Mouse (Mus musculus) limb, embryonic 14.5 days (tissue): ENCODE measurements at regions not wholly inside any gene's neighbourhood (a gene's known extent, or its start where the extent isn't known, plus 50 kb on each side); places are given as distances from the start of the nearest gene placed in this dataset.
A peak's percentile ranks its signal among the peaks of the same experiment; 100 is the strongest.

ENCODE experiments used
- ATAC-seq: fragments of 200-750 bp; cut with Nextera tagmentation; 2 replicates; pipeline ENCODE4 v1.8.0; 2017; ENCODE audit warnings: low read depth, moderate number of reproducible peaks, moderate TSS enrichment; ENCODE audit not compliant: low FRiP score
- DNase-seq: peaks from one replicate; pipeline ENCODE4 v3.0.0-alpha.2; 2015; ENCODE audit warnings: low spot score
- H3K27ac ChIP-seq: fragments of 300-500 bp; sonication (generic); replicated peaks from 2 replicates; pipeline ENCODE4 v1.5.1; 2014; ENCODE audit warnings: low read depth, mild to moderate bottlenecking, low read length, moderate library complexity, mixed read lengths
- H3K27me3 ChIP-seq: fragments of 300-500 bp; sonication (generic); 2 replicates; pipeline ENCODE4 v1.6.1; 2014; ENCODE audit warnings: low read length, mixed read lengths; ENCODE audit not compliant: control insufficient read depth, insufficient read depth
- H3K36me3 ChIP-seq: fragments of 300-500 bp; sonication (generic); 2 replicates; pipeline ENCODE4 v1.6.1; 2014; ENCODE audit warnings: mild to moderate bottlenecking, low read length, moderate library complexity, mixed read lengths; ENCODE audit not compliant: control insufficient read depth, insufficient read depth
- H3K4me1 ChIP-seq: fragments of 300-500 bp; sonication (generic); 2 replicates; pipeline ENCODE4 v1.6.1; 2014; ENCODE audit warnings: antibody characterized with exemption, low read length, mixed read lengths; ENCODE audit not compliant: control insufficient read depth, insufficient read depth
- H3K4me2 ChIP-seq: fragments of 300-500 bp; sonication (generic); replicated peaks from 2 replicates; pipeline ENCODE4 v1.6.1; 2014; ENCODE audit warnings: low read depth, mild to moderate bottlenecking, low read length, moderate library complexity; ENCODE audit not compliant: severe bottlenecking
- H3K4me3 ChIP-seq: fragments of 300-500 bp; sonication (generic); replicated peaks from 2 replicates; pipeline ENCODE4 v1.5.1; 2014; ENCODE audit warnings: low read length
- H3K9ac ChIP-seq: fragments of 300-500 bp; sonication (generic); 2 replicates; pipeline ENCODE4 v1.6.1; 2014; ENCODE audit warnings: mild to moderate bottlenecking, low read depth, low read length, moderate library complexity; ENCODE audit not compliant: severe bottlenecking
- H3K9me3 ChIP-seq: fragments of 300-500 bp; sonication (generic); 2 replicates; pipeline ENCODE4 v1.6.1; 2016; ENCODE audit warnings: low read length; ENCODE audit not compliant: control insufficient read depth
- POLR2A ChIP-seq: fragments of 200-500 bp; IDR thresholded peaks from 2 replicates; pipeline ENCODE4 v1.8.0; 2012; ENCODE audit warnings: inconsistent platforms, mild to moderate bottlenecking, moderate library complexity, borderline replicate concordance; ENCODE audit not compliant: insufficient read depth, insufficient read length; ENCODE audit errors: extremely low read depth
- WGBS: fragments of 180-500 bp; shearing (Covaris S2); extraction: QIAGEN DNeasy Blood & Tissue Kit; methylation state at CpG from one replicate; pipeline ENCODE4 v1.1.7; 2014; 5-methylcytosine and 5-hydroxymethylcytosine counted together

DNA sequence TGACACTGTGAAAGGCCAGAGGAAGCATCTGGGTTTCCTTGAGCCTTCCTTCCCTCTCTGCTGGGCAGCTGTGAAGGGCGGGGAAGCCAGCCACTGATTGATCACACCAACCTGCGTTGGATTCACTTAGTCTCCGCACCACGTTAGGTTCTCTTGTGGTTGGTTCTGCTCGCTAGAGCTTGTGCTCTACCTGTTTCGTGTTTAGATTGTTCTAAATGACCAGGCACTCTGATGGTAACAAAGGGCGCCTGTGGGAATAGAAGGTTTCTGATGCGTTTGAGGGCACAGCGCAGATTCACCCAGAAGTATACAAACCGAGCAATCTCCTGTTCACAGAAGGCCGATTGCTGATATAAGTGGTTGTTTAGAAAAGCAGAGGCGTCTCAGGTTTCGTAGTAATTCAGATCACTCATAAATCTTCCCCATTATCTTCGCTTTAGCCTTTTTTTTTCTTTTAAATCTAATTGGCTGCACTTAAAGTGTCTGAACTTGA is 84.5 kb upstream of the Map3k1 start:
- H3K9ac ChIP-seq: no peak overlapping the region
- 9% methylated on average over 14 of the region's 14 CpGs for WGBS
- H3K4me2 ChIP-seq: no peak overlapping the region
- 0 out of 2 replicates have a peak, but pooled peaks cover 2% of the 10 kb centered on the region for H3K4me1 ChIP-seq
- H3K27me3 ChIP-seq: no peaks in the 10 kb centered on the region
- H3K36me3 ChIP-seq: no peaks in the 10 kb centered on the region
- ATAC-seq (no peak), DNase-seq (no peak)
- TF ChIP-seq POLR2A: no peak
- no peaks in the 10 kb centered on the region for H3K9me3 ChIP-seq
- no peak overlapping the region for H3K4me3 ChIP-seq
- no peak overlapping the region for H3K27ac ChIP-seq

DNA sequence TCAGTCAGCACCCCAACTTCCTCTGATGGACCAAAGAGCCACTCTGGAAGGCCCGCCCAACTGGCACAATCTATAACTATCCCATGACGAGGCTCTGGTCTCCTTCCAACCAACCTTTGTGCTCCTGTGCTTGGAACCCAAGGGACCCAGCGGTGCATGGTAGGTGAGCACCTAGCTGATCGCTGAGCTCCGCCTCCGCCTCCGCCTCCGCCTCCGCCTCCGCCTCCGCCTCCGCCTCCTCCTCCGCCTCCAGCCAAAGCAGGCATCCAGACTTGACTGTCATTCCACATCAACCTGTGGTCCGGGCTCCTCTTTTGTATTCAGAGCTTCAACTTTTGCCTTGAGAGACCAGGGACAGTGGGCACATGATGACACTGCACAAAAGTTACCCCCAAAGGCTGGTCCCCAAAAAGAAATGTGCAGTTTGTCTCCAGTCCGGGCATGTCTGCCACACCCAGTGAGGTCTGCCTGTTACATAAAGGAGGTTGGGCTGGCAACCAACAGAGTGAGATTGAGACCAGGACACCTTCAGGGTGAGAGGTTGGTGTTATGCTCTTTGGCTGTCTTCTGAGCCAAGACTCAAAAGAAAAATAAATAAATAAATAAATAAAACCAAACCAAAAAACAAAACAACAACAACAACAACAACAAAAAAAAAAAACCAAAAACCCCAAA is 86.1 kb upstream of the Map3k1 start:
- DNase-seq: no peak
- no peak for TF ChIP-seq POLR2A
- H3K9me3 ChIP-seq: no peaks in the 10 kb centered on the region
- no peak overlapping the region for H3K27ac ChIP-seq
- no peaks in the 10 kb centered on the region for H3K27me3 ChIP-seq
- WGBS: 45% methylated on average over 15 of the region's 15 CpGs
- ATAC-seq: no peak
- no peak overlapping the region for H3K9ac ChIP-seq
- H3K4me1 ChIP-seq: 0 out of 2 replicates have a peak, but pooled peaks cover 2% of the 10 kb centered on the region
- H3K36me3 ChIP-seq: no peaks in the 10 kb centered on the region
- peak overlapping the region; percentile 26; the same call in 1 of the 2 replicates for H3K4me2 ChIP-seq
- H3K4me3 ChIP-seq: no peak overlapping the region

DNA sequence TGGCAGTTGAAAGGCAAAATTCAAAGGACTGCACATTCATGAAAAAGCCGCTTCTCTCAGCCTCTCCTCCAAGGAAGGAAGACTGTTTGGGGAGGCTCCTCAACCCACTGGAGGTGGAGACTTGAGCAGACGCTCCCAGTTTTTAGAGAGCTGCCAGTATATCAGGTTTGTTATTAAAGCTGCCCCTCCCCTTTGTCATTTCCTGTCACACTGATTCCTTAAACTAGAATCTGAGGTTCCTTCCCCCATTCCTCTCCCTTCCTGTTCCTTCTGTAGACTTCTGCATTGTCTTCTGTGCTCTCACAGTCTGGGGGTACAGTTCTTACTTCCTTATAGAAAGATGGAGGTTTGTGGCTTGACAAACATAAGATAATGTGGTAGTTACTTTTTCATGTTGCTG is 87.5 kb upstream of the Map3k1 start:
- Histone ChIP-seq H3K27ac (no peak overlapping the region), H3K4me3 (no peak overlapping the region), H3K9me3 (no peaks in the 10 kb centered on the region), H3K4me1 (0 out of 2 replicates have a peak, but pooled peaks cover 2% of the 10 kb centered on the region), H3K27me3 (no peaks in the 10 kb centered on the region), H3K4me2 (no peak overlapping the region), H3K9ac (no peak overlapping the region), H3K36me3 (no peaks in the 10 kb centered on the region)
- ATAC-seq (no peak), DNase-seq (no peak)
- 30% methylated on average over 2 of the region's 2 CpGs for WGBS
- TF ChIP-seq POLR2A: no peak

DNA sequence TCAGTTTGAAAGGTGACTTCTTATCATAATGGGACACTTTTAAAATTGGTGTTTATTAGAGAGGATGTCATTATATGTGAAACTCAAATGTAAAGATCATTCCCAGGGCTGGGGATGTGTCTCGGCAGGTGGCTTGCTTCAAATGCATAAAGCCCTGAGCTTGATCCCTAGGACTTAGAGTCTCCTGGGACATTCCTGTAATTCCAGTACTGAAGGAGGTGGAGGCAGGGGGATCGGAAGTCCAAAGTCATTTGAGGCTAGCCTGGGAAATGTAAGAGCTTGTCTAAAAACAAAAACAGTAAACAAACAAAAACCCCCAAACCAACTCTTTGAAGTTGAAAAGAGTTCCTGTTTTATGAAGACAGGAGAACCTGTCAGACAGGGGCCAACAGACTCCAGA is 94.6 kb upstream of the Map3k1 start:
- no peak overlapping the region for H3K4me2 ChIP-seq
- no peaks in the 10 kb centered on the region for H3K36me3 ChIP-seq
- H3K9me3 ChIP-seq: no peaks in the 10 kb centered on the region
- H3K9ac ChIP-seq: no peak overlapping the region
- DNase-seq (no peak), ATAC-seq (no peak)
- WGBS: 51% methylated on average over 2 of the region's 2 CpGs
- H3K27ac ChIP-seq: no peak overlapping the region
- TF ChIP-seq POLR2A: no peak
- no peak overlapping the region for H3K4me3 ChIP-seq
- H3K27me3 ChIP-seq: no peaks in the 10 kb centered on the region
- peaks cover 5% of the 10 kb centered on the region; the same call in 1 of the 2 replicates for H3K4me1 ChIP-seq

DNA sequence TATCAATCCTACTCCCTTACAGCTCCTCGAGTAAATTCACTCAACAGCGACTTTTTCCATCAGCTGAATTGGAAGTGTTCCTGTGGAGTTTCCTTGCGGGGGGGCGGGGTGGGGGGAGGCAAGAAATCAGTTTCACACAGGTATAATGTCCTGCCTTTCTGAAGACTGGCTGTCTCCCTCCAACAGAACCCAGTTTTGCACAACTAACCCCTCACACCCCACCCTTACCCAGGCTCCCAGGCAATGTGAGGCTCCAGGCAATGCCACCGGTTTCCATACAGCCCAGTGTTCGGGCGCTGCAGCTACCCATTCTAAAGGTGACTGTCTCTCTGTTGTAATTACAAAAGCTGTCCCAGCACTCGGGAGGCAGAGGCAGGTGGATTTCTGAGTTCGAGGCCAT is 95.1 kb upstream of the Map3k1 start:
- no peak for TF ChIP-seq POLR2A
- Histone ChIP-seq H3K9me3 (no peaks in the 10 kb centered on the region), H3K27me3 (no peaks in the 10 kb centered on the region), H3K9ac (no peak overlapping the region), H3K36me3 (no peaks in the 10 kb centered on the region), H3K27ac (no peak overlapping the region), H3K4me3 (no peak overlapping the region), H3K4me1 (peaks cover 5% of the 10 kb centered on the region; the same call in 1 of the 2 replicates), H3K4me2 (no peak overlapping the region)
- DNase-seq (no peak), ATAC-seq (no peak)
- 54% methylated on average over 9 of the region's 9 CpGs for WGBS
